Mouse (Mus musculus) kidney, postnatal 0 days (tissue): ENCODE measurements at regions not wholly inside any gene's neighbourhood (a gene's known extent, or its start where the extent isn't known, plus 50 kb on each side); places are given as distances from the start of the nearest gene placed in this dataset.

Experiments
- ATAC-seq: fragments of 200-750 bp; cut with Nextera tagmentation; replicated peaks from 2 replicates; pipeline ENCODE4 v1.8.0; 2017; ENCODE audit warnings: low read depth, moderate number of reproducible peaks, moderate TSS enrichment, moderate library complexity; ENCODE audit not compliant: low FRiP score
- DNase-seq: peaks from one replicate; pipeline ENCODE4 v3.0.0-alpha.2; 2016; ENCODE audit warnings: low spot score
- H3K27ac ChIP-seq: fragments of 300-500 bp; sonication (generic); 2 replicates; pipeline ENCODE4 v1.5.1; 2014; ENCODE audit warnings: mild to moderate bottlenecking
- H3K27me3 ChIP-seq: fragments of 300-500 bp; sonication (generic); 2 replicates; pipeline ENCODE4 v1.6.1; 2014; ENCODE audit warnings: low read length, mixed read lengths; ENCODE audit not compliant: insufficient read depth
- H3K36me3 ChIP-seq: fragments of 300-500 bp; sonication (generic); 2 replicates; pipeline ENCODE4 v1.6.1; 2014; ENCODE audit warnings: low read length, mixed read lengths; ENCODE audit not compliant: insufficient read depth
- H3K4me1 ChIP-seq: fragments of 300-500 bp; sonication (generic); replicated peaks from 2 replicates; pipeline ENCODE4 v1.6.1; 2014; ENCODE audit warnings: antibody characterized with exemption, low read length, mixed read lengths; ENCODE audit not compliant: insufficient read depth
- H3K4me2 ChIP-seq: fragments of 300-500 bp; sonication (generic); 2 replicates; pipeline ENCODE4 v1.6.1; 2014; ENCODE audit warnings: mild to moderate bottlenecking, low read length, moderate library complexity, mixed read lengths
- H3K4me3 ChIP-seq: fragments of 300-500 bp; sonication (generic); replicated peaks from 2 replicates; pipeline ENCODE4 v1.5.1; 2014; ENCODE audit warnings: low read depth, low read length
- H3K9ac ChIP-seq: fragments of 300-500 bp; sonication (generic); 2 replicates; pipeline ENCODE4 v1.6.1; 2014; ENCODE audit warnings: low read depth, low read length
- H3K9me3 ChIP-seq: fragments of 300-500 bp; sonication (generic); replicated peaks from 2 replicates; pipeline ENCODE4 v1.6.1; 2016; ENCODE audit warnings: low read length, inconsistent platforms, mixed read lengths
- CTCF ChIP-seq: IDR thresholded peaks from 2 replicates; pipeline ENCODE4 v1.5.1; 2016; ENCODE audit warnings: antibody characterized with exemption, low read depth, mild to moderate bottlenecking, moderate library complexity
- WGBS: fragments of 180-500 bp; shearing (Covaris S2); extraction: QIAGEN DNeasy Blood & Tissue Kit; methylation state at CpG from one replicate; pipeline ENCODE4 v1.1.7; 2014; 5-methylcytosine and 5-hydroxymethylcytosine counted together

DNA sequence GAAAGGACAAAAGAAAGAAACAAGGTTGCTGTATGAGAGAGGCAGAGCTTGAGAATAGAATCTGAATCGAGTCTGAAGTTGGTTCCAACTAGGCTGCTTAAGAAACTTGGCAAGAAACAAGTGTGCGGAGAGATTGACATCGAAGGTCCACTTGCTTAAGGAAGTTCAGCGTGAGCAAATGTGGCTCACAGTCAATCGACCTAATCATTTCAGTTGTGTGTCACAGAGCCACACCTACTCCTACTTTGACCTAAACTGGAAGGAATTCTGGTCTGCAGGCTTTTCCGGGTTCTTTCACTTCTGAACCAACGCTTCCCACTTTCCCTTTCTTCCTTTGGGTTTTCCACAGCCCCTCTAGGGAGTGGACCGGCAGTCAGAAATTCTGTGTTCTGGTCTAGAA, 313.8 kb upstream of the Ubash3b start:
- H3K27me3 ChIP-seq, result no peaks in the 10 kb centered on the region
- H3K36me3 ChIP-seq, result no peaks in the 10 kb centered on the region
- ATAC-seq (no peak), DNase-seq (peak; percentile 52)
- H3K27ac ChIP-seq, result no peak overlapping the region; the same call in 1 of the 2 replicates
- H3K9me3 ChIP-seq, result no peaks in the 10 kb centered on the region
- 66% methylated on average over 8 of the region's 8 CpGs for WGBS
- H3K9ac ChIP-seq, result 0 out of 2 replicates have a peak overlapping the region, but pooled peaks have one; percentile 19
- H3K4me2 ChIP-seq, result peak overlapping the region; percentile 41; the same call in 1 of the 2 replicates
- H3K4me3 ChIP-seq, result no peak overlapping the region; the same call in 1 of the 2 replicates
- peaks cover 10% of the 10 kb centered on the region; the same call in 1 of the 2 replicates for H3K4me1 ChIP-seq
- no peak for TF ChIP-seq CTCF

DNA sequence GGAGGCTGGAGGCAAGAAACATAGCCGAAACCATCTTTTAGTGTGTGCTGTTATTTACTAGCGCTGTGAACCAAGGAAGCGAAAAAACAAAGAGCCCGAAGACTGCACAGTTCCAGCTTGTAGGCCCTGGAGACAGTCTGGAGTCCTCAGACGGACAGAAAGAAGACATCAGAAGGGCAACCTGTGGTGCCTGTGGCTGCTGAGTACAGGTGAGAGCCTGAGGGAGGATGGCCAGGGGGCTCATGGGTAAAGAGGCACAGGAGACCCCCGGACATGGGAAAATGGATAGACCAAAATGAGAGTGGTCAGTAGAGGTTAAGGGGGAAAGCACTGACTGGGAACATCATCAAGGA, 313.4 kb upstream of the Ubash3b start:
- H3K9me3 ChIP-seq, result no peaks in the 10 kb centered on the region
- DNase-seq, result no peak
- H3K4me1 ChIP-seq, result peaks cover 10% of the 10 kb centered on the region; the same call in 1 of the 2 replicates
- H3K9ac ChIP-seq, result 0 out of 2 replicates have a peak overlapping the region, but pooled peaks have one; percentile 19
- no peak overlapping the region; the same call in 1 of the 2 replicates for H3K27ac ChIP-seq
- WGBS, result 58% methylated on average over 6 of the region's 6 CpGs
- H3K4me3 ChIP-seq, result no peak overlapping the region
- no peaks in the 10 kb centered on the region for H3K27me3 ChIP-seq
- H3K4me2 ChIP-seq, result peak overlapping the region; percentile 41
- no peak for ATAC-seq
- TF ChIP-seq CTCF, result no peak
- H3K36me3 ChIP-seq, result no peaks in the 10 kb centered on the region

DNA sequence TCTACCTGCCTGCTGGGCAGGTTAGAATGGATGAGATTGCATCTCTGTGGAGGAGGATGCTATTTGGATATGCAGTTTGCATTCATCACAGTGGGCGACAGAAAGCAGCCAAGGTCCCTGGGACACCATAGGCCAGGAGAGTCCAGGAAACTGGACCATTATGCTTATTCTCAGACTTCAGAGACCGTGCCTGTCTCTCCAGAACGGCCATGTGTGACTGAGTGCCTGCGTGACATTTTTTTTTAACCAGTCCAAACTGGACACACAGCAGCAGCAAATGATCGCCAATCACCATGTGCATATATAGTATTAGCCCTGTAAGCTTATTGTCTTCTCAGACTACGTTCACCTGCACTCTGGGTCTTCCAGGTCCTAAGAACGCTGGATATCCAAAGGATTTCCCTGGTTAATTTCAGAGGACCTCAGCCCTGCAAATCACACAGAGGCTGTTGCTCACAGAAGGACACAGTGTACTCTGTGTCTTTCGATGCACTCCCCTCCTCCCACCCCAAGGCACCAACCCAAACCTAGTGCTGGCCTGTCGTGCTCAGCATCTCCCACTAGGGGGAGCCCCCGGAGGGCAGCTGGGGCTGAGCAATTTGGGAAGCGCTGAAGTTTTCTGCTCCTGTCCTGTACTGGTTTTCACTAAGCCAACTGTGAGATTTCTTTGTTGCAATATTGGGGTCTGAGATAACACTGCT, 312.9 kb upstream of the Ubash3b start:
- H3K4me3 ChIP-seq, result no peak overlapping the region
- no peak overlapping the region; the same call in 1 of the 2 replicates for H3K27ac ChIP-seq
- WGBS, result 37% methylated on average over 11 of the region's 11 CpGs
- peak; percentile 90 for DNase-seq
- H3K9ac ChIP-seq, result 0 out of 2 replicates have a peak overlapping the region, but pooled peaks have one; percentile 19
- ATAC-seq, result peak; percentile 80; the same call in 1 of the 2 replicates
- H3K4me1 ChIP-seq, result peaks cover 10% of the 10 kb centered on the region; the same call in 1 of the 2 replicates
- TF ChIP-seq CTCF, result peak; percentile 98
- no peaks in the 10 kb centered on the region for H3K27me3 ChIP-seq
- H3K9me3 ChIP-seq, result no peaks in the 10 kb centered on the region
- H3K4me2 ChIP-seq, result peak overlapping the region; percentile 41
- H3K36me3 ChIP-seq, result no peaks in the 10 kb centered on the region

DNA sequence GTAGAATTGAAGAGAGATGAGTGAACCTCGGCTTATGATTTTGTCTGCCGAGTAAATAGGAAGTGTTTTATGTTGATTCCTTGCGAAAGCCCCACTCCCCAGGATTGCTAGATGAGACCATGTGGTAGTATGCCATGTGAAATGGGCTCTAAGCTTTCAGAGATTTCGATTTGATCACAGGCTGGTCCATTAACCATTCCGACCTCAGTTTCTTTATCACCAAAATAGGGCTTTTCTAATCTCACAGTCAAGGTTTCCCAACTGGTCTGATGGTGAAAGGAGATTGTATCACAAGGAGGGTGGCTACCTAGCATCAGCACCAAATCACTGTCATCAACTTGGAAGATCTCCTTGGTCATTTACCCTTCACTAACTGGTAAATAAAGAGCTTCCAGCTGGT, 312.0 kb upstream of the Ubash3b start:
- DNase-seq, result no peak
- H3K27me3 ChIP-seq, result no peaks in the 10 kb centered on the region
- TF ChIP-seq CTCF, result no peak
- no peaks in the 10 kb centered on the region for H3K9me3 ChIP-seq
- H3K4me3 ChIP-seq, result no peak overlapping the region
- H3K36me3 ChIP-seq, result no peaks in the 10 kb centered on the region
- WGBS, result 90% methylated on average over 5 of the region's 5 CpGs
- ATAC-seq, result no peak
- no peak overlapping the region for H3K9ac ChIP-seq
- no peak overlapping the region for H3K4me2 ChIP-seq
- peaks cover 10% of the 10 kb centered on the region; the same call in 1 of the 2 replicates for H3K4me1 ChIP-seq
- no peak overlapping the region for H3K27ac ChIP-seq

DNA sequence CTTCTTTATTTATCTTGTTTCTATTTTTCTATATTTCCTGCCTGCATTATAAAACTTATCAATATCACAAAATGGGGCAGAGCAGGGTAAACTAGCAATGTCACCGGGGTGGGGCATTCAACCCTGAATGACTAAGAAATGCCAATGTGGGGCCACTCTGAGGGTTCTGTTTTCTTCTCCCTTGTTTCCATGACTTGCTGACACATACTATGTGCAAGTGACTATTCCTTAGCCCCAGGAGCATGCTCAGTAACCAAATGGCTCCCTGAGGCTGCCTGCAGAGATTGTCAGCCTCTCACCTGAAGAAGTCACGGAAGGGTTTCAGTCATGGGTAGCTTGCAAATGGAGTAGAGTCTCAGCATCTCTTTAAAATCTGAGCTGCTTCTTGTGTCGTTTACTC, 309.8 kb upstream of the Ubash3b start:
- no peaks in the 10 kb centered on the region for H3K9me3 ChIP-seq
- no peak for TF ChIP-seq CTCF
- ATAC-seq, result no peak
- H3K27me3 ChIP-seq, result no peaks in the 10 kb centered on the region
- DNase-seq, result no peak
- H3K27ac ChIP-seq, result no peak overlapping the region
- no peak overlapping the region for H3K9ac ChIP-seq
- peaks cover 10% of the 10 kb centered on the region; the same call in 1 of the 2 replicates for H3K4me1 ChIP-seq
- WGBS, result 90% methylated on average over 3 of the region's 3 CpGs
- H3K4me3 ChIP-seq, result no peak overlapping the region
- no peaks in the 10 kb centered on the region for H3K36me3 ChIP-seq
- H3K4me2 ChIP-seq, result no peak overlapping the region

DNA sequence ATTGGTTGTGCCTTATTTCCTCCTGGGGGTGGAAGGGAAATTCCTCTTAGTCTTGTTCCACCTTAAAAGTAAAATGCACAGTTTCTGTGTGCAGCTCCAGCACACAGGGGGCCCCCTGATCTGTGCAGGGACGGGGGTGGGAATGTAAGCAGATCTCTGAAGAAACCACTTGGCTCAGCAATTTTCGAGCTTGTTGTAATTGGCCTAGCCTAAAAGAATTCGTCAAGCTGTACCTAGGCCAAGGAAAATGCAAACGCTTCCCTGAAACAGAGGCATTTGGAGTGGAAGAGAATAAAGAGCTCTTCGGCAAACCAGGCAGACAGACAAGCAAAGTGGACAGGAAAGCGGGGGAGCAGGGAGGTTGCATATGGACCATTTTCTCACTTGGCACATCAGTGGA, 308.5 kb upstream of the Ubash3b start:
- Histone ChIP-seq H3K9ac (no peak overlapping the region), H3K4me2 (no peak overlapping the region), H3K4me3 (no peak overlapping the region), H3K27me3 (no peaks in the 10 kb centered on the region), H3K4me1 (peaks cover 8% of the 10 kb centered on the region; the same call in 1 of the 2 replicates), H3K27ac (no peak overlapping the region), H3K36me3 (no peaks in the 10 kb centered on the region), H3K9me3 (no peaks in the 10 kb centered on the region)
- no peak for TF ChIP-seq CTCF
- WGBS, result 35% methylated on average over 6 of the region's 6 CpGs
- ATAC-seq, result no peak
- DNase-seq, result peak; percentile 64

DNA sequence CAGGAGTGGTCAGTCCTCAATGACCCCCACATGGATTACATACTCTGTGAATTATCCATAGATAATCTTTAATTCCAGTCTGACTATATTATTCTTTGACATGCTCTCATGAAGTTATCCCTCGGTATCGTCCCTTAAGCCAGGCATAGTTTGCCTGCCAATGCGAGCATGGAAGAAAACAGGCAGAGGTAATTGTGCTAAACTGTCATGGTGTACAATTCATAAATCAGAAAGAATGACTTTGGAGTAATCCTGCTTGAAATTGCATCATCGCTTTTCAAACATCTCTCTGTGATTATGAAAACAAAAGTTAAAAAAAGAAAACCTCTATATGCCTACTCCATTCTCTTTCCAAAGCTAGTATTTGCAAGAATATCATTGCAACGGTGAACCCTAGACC, 307.9 kb upstream of the Ubash3b start:
- H3K27ac ChIP-seq, result no peak overlapping the region

More for the DNA sequence above, 307.9 kb upstream of the Ubash3b start:
- Histone ChIP-seq H3K9ac (no peak overlapping the region), H3K36me3 (no peaks in the 10 kb centered on the region), H3K27me3 (no peaks in the 10 kb centered on the region), H3K4me1 (peaks cover 2% of the 10 kb centered on the region; the same call in 1 of the 2 replicates), H3K4me3 (no peak overlapping the region), H3K4me2 (no peak overlapping the region), H3K9me3 (no peaks in the 10 kb centered on the region)
- no peak for DNase-seq
- 70% methylated on average over 5 of the region's 5 CpGs for WGBS
- no peak for TF ChIP-seq CTCF
- ATAC-seq, result no peak
